Mouse (Mus musculus) embryonic facial prominence, embryonic 13.5 days (tissue): ENCODE results near the gene Ccr5. TPM values are rescaled to one million over a fixed set of nuclear protein-coding genes. Genes with fewer than 3 reads are reported as not detected.
"Not testable (repeated sequence)": the region's sequence is repeated elsewhere in the genome, so short reads cannot be mapped to it uniquely, and the experiment has no call there.

Experiments
- ATAC-seq: fragments of 200-750 bp; cut with Nextera tagmentation; 2 replicates; pipeline ENCODE4 v1.8.0; 2017; ENCODE audit warnings: low read depth; ENCODE audit not compliant: insufficient number of reproducible peaks, insufficient read depth, low FRiP score, low TSS enrichment
- H3K27ac ChIP-seq: fragments of 300-500 bp; sonication (generic); 2 replicates; pipeline ENCODE4 v1.5.1; 2015; ENCODE audit warnings: moderate library complexity, mild to moderate bottlenecking, inconsistent platforms
- H3K27me3 ChIP-seq: fragments of 300-500 bp; sonication (generic); 2 replicates; pipeline ENCODE4 v1.6.1; 2015; ENCODE audit warnings: mild to moderate bottlenecking, inconsistent platforms
- H3K36me3 ChIP-seq: fragments of 300-500 bp; sonication (generic); 2 replicates; pipeline ENCODE4 v1.6.1; 2015; ENCODE audit warnings: mild to moderate bottlenecking, inconsistent platforms
- H3K4me1 ChIP-seq: fragments of 300-500 bp; sonication (generic); 2 replicates; pipeline ENCODE4 v1.6.1; 2015; ENCODE audit warnings: inconsistent platforms
- H3K4me2 ChIP-seq: fragments of 300-500 bp; sonication (generic); 2 replicates; pipeline ENCODE4 v1.6.1; 2015; ENCODE audit warnings: moderate library complexity, mild to moderate bottlenecking, inconsistent platforms
- H3K4me3 ChIP-seq: fragments of 300-500 bp; sonication (generic); 2 replicates; pipeline ENCODE4 v1.5.1; 2015; ENCODE audit warnings: mild to moderate bottlenecking, inconsistent platforms
- H3K9ac ChIP-seq: fragments of 300-500 bp; sonication (generic); 2 replicates; pipeline ENCODE4 v1.6.1; 2015; ENCODE audit warnings: mild to moderate bottlenecking, inconsistent platforms
- H3K9me3 ChIP-seq: fragments of 300-500 bp; sonication (generic); 2 replicates; pipeline ENCODE4 v1.6.1; 2016; ENCODE audit warnings: inconsistent platforms
- WGBS: fragments of 180-500 bp; shearing (Covaris S2); methylation state at CpG from one replicate; pipeline ENCODE4 v1.1.7; 2015; ENCODE audit warnings: mixed read lengths; 5-methylcytosine and 5-hydroxymethylcytosine counted together
- polyA plus RNA-seq: library from polyadenylated mRNA; unstranded; fragments of >200 nt; fragmentation: Nextera tagmentation; extraction: Ambion mirVana; gene quantifications from 2 replicates; pipeline ENCODE4 v1.2.1, GENCODE M21; 2015

Gene Ccr5
- polyA plus RNA-seq: 0.51 and 1.3 TPM in 2 replicates

- Histone ChIP-seq H3K27ac (no peak within 1 kb of the TSS), H3K27me3 (no peaks in the 10 kb centered on the region), H3K9ac (no peak within 1 kb of the TSS), H3K4me2 (no peak within 1 kb of the TSS), H3K9me3 (no peaks in the 10 kb centered on the region), H3K4me1 (no peaks in the 10 kb centered on the region), H3K36me3 (no peaks in the 10 kb centered on the region), H3K4me3 (no peak within 1 kb of the TSS)
- WGBS: 76% methylated on average over 3 of the region's 3 CpGs
- ATAC-seq: no peak
Measured at GRCm38 (mm10) chr9:124121387-124122184, at the start of gene Ccr5. TSS of gene Ccr5 (plus strand) at chr9:124121543.

- no peak for ATAC-seq
- H3K9ac ChIP-seq: no peak overlapping the region
- 62% methylated on average over 4 of the region's 4 CpGs for WGBS
Measured at GRCm38 (mm10) chr9:124079803-124080202, 41.5 kb upstream of the Ccr5 start.

DNA sequence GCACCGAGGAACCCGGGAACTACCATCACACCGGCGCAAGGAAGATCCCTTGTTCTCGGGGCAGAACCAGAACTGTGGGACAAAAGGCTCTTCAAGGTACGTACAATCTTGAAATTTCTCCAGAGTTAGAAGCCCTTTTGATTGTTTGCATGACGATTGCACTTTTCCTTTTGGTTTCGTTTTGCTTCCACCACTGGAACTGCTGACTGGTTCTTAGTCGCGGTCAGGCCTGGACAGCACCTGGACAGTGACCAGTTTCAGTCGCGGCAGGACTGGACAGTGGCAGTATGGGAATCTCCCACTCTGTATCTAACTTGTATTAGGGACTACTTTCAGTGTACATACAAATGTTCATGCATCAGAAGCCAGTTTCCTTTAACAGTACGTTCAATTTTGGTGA is 40.9 kb upstream of the Ccr5 start:
- 94% methylated on average over 13 of the region's 13 CpGs for WGBS
- H3K4me3 ChIP-seq, H3K4me2 ChIP-seq, H3K27ac ChIP-seq, H3K9ac ChIP-seq, ATAC-seq, H3K4me1 ChIP-seq, H3K36me3 ChIP-seq, H3K9me3 ChIP-seq, H3K27me3 ChIP-seq: not testable (repeated sequence)

More at GRCm38 (mm10) chr9:124079803-124080202, 41.5 kb upstream of the Ccr5 start:
- Histone ChIP-seq H3K4me1 (no peaks in the 10 kb centered on the region), H3K4me3 (no peak overlapping the region), H3K27me3 (no peaks in the 10 kb centered on the region), H3K36me3 (no peaks in the 10 kb centered on the region), H3K4me2 (no peak overlapping the region), H3K9me3 (no peaks in the 10 kb centered on the region), H3K27ac (no peak overlapping the region)

DNA sequence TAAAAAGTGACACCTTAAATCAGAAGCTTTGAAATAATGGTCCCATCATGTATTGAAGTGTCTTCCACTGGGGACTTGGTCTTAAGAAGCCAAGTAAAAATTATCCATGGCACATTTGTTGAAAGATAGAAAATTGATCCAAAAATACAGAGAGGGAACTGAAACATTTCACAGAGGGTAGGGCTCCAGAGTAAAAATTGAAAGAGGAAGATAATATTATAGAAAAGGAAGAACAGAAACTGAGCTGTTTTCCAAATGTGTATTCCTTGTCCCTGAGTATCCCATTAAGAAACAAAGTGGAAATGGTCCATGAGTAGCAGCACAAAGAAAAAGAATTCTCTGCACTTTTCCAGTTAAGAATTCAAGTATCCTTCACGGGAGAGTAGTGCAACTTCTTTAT is 30.9 kb upstream of the Ccr5 start:
- Histone ChIP-seq H3K4me1 (no peaks in the 10 kb centered on the region), H3K27ac (no peak overlapping the region), H3K36me3 (no peaks in the 10 kb centered on the region), H3K4me2 (no peak overlapping the region), H3K27me3 (no peaks in the 10 kb centered on the region), H3K9ac (no peak overlapping the region), H3K9me3 (no peaks in the 10 kb centered on the region), H3K4me3 (no peak overlapping the region)
- ATAC-seq: no peak
- 88% methylated on average over 1 of the region's 1 CpGs for WGBS

- no peaks in the 10 kb centered on the region for H3K36me3 ChIP-seq
- H3K4me1 ChIP-seq: no peaks in the 10 kb centered on the region
- H3K4me3 ChIP-seq: no peak overlapping the region
- 89% methylated on average over 1 of the region's 1 CpGs for WGBS
- H3K27ac ChIP-seq: no peak overlapping the region
- no peak for ATAC-seq
- H3K27me3 ChIP-seq: no peaks in the 10 kb centered on the region
- no peaks in the 10 kb centered on the region for H3K9me3 ChIP-seq
- no peak overlapping the region for H3K9ac ChIP-seq
- H3K4me2 ChIP-seq: no peak overlapping the region
Measured at GRCm38 (mm10) chr9:124099127-124099526, 22.2 kb upstream of the Ccr5 start.

DNA sequence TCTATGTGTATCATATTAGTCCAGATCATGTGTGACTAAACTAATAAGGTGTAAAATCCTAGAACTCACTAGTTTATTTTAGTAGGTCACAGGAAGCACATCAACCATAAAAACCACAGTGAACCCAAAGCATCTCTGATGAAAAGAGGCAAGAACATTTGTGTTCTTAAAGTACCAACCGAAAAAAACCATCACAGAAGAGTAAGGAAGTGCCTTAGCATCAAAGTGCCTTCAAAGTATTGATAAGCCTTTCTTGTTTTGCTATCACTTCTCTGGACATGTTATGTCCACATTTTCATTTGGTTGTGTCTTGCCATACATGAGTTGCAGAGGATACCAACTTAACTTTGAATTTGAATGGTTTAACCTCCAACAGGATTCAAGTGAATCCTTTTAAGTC is 21.0 kb upstream of the Ccr5 start:
- Histone ChIP-seq H3K27ac (no peak overlapping the region), H3K9ac (no peak overlapping the region), H3K36me3 (no peaks in the 10 kb centered on the region), H3K4me2 (no peak overlapping the region), H3K9me3 (no peaks in the 10 kb centered on the region), H3K4me1 (no peaks in the 10 kb centered on the region), H3K4me3 (no peak overlapping the region), H3K27me3 (no peaks in the 10 kb centered on the region)
- ATAC-seq: no peak
- WGBS: 86% methylated on average over 1 of the region's 1 CpGs

- H3K36me3 ChIP-seq: no peaks in the 10 kb centered on the region
- H3K9ac ChIP-seq: no peak within 1 kb of the TSS
- H3K27ac ChIP-seq: no peak within 1 kb of the TSS
- no peak within 1 kb of the TSS for H3K4me3 ChIP-seq
- no peaks in the 10 kb centered on the region for H3K4me1 ChIP-seq
- no peaks in the 10 kb centered on the region for H3K27me3 ChIP-seq
- no peak for ATAC-seq
- no peak within 1 kb of the TSS for H3K4me2 ChIP-seq
- WGBS: 82% methylated on average over 4 of the region's 4 CpGs
- H3K9me3 ChIP-seq: no peaks in the 10 kb centered on the region
Measured at GRCm38 (mm10) chr9:124101723-124102122, 19.6 kb upstream of the Ccr5 start, which contains the start of gene Ccr2. TSS of gene Ccr2 (plus strand) at chr9:124101950.

DNA sequence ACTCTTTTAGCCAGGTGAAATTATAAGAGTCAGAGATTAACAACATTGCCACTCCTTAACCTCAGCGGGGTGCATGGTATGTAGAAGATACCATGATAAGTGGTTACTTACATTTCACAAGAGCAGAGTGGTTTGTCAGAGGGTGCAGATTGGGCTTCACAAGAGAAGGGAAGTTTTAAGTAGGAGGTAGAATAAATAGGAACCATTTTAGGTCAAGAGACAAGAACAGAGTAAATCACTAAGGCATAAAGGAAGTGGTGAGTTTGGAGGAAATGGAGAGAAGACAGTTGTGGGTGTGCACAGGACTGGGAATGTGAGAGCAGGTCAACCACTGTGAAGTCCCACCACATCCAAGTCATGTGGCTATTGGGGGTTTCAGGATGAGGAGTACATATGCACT is 18.1 kb upstream of the Ccr5 start:
- Histone ChIP-seq H3K4me1 (no peaks in the 10 kb centered on the region), H3K27me3 (no peaks in the 10 kb centered on the region), H3K27ac (no peak overlapping the region), H3K9me3 (no peaks in the 10 kb centered on the region), H3K4me3 (no peak overlapping the region), H3K9ac (no peak overlapping the region), H3K4me2 (no peak overlapping the region), H3K36me3 (no peaks in the 10 kb centered on the region)
- no peak for ATAC-seq
- 79% methylated on average over 1 of the region's 1 CpGs for WGBS

- Histone ChIP-seq H3K36me3 (no peaks in the 10 kb centered on the region), H3K4me1 (no peaks in the 10 kb centered on the region), H3K27ac (no peak overlapping the region), H3K4me3 (no peak overlapping the region), H3K27me3 (no peaks in the 10 kb centered on the region), H3K4me2 (no peak overlapping the region), H3K9ac (no peak overlapping the region), H3K9me3 (no peaks in the 10 kb centered on the region)
- no peak for ATAC-seq
Measured at GRCm38 (mm10) chr9:124105196-124105595, 16.1 kb upstream of the Ccr5 start.

DNA sequence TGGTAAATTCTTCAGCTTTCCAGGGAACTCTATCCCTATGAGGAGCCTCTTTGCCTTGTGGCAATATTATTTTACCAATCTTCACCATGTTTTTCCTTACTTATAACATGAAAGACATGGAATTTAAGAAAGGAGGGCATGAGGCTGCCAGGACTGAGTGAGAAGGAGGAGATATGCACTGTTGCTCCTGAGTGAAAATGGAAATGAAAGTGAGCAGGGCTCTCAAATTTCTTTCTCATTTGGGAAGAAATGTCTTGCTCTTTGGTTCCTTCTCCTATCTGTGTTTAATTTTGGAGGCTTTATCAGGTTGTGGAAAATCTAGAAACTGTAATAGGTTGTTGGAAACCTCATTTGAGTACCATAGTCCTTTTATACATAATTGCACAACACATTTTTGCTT is 14.1 kb upstream of the Ccr5 start:
- H3K4me2 ChIP-seq: no peak overlapping the region
- no peaks in the 10 kb centered on the region for H3K27me3 ChIP-seq
- no peaks in the 10 kb centered on the region for H3K9me3 ChIP-seq
- H3K4me3 ChIP-seq: no peak overlapping the region
- H3K27ac ChIP-seq: no peak overlapping the region
- H3K36me3 ChIP-seq: no peaks in the 10 kb centered on the region
- no peak for ATAC-seq
- no peak overlapping the region for H3K9ac ChIP-seq
- no peaks in the 10 kb centered on the region for H3K4me1 ChIP-seq

DNA sequence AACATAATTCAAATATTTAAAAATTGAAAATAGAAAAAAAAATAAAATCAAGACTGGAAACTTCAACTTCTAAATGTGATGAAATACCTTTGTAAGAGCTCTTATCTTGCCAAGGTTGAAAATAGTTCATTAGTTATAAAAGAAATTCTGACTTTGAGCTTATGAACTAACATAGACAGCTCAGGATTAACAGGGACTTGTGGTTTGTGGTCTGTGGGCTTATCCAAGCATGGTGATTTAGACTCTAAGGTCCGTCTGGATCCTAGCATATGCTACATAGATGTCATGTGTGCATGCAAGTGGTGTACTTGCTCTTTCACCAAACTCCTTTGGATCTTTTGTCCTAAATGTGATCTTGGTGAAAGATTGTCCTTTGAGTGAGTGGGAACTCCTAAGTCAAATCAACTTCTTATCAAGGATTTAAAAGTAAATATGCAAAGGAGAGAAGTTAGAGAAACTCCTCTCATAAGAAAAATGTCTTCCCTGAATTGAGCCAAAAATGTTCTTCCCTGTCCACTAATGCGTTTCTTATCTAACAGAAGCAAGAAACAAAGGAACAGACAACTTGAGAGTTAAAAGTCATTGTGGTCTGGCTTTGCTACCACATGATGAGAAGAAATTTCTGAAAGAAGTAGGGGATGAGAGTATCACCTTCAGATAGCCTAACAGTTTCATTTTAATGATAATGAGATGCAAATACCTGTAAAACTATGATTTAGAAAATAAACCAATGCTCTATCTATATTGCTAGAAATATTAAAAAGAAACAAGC is 12.8 kb upstream of the Ccr5 start:
- WGBS: 60% methylated on average over 2 of the region's 2 CpGs
- Histone ChIP-seq H3K9ac (no peak overlapping the region), H3K36me3 (no peaks in the 10 kb centered on the region), H3K27ac (no peak overlapping the region), H3K4me1 (no peaks in the 10 kb centered on the region), H3K27me3 (no peaks in the 10 kb centered on the region), H3K4me2 (no peak overlapping the region), H3K9me3 (no peaks in the 10 kb centered on the region), H3K4me3 (no peak overlapping the region)
- ATAC-seq: no peak

DNA sequence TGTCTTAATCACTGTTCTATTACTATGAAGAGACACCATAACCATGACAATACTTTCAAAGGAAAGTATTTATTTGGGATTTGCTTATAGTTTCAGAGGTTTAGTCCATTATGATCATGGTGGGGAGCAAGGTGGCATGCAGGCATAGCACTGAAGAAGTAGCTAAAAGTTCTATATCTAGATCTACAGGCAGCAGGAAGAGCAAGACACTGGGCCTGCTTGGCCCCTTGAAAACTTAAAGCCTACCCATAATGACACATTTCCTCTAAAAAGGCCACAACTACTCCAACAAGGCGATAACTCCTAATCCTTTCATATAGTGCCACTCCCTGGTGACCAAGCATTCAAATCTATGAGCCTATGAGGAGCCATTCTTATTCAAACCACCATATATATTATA is 9.3 kb upstream of the Ccr5 start:
- Histone ChIP-seq H3K4me1 (no peaks in the 10 kb centered on the region), H3K9me3 (no peaks in the 10 kb centered on the region), H3K9ac (no peak overlapping the region), H3K27me3 (no peaks in the 10 kb centered on the region), H3K4me2 (no peak overlapping the region), H3K4me3 (no peak overlapping the region), H3K27ac (no peak overlapping the region), H3K36me3 (no peaks in the 10 kb centered on the region)
- ATAC-seq: no peak
- WGBS: 91% methylated on average over 1 of the region's 1 CpGs
